Mouse (Mus musculus) ES-CJ7 (cell line): ENCODE measurements around the gene Arpc1b.
"Not testable (repeated sequence)": the region's sequence is repeated elsewhere in the genome, so short reads cannot be mapped to it uniquely, and the experiment has no call there.

Experiments used
- DNase-seq: peaks from one replicate; pipeline ENCODE4 v3.0.0; 2011; ENCODE audit warnings: low read depth, low spot score

Arpc1b gene

GRCm38 (mm10) chr5:145113416-145113815 lies 599 bp upstream of the Arpc1b start:
- no peak for DNase-seq

GRCm38 (mm10) chr5:145114606-145115473 lies 825 bp downstream of the Arpc1b start:
- DNase-seq = peak; percentile 42

GRCm38 (mm10) chr5:145115736-145116135 lies 1.7 kb downstream of the Arpc1b start:
- DNase-seq = no peak

GRCm38 (mm10) chr5:145116316-145116715 lies 2.3 kb downstream of the Arpc1b start:
- DNase-seq = peak; percentile 41

- peak; percentile 87 for DNase-seq
These were observed 2.9 kb downstream of the Arpc1b start for GRCm38 (mm10) chr5:145116916-145117315.

GRCm38 (mm10) chr5:145118005-145118404 lies 4.0 kb downstream of the Arpc1b start:
- DNase-seq = no peak

- DNase-seq = no peak
These were observed 4.4 kb downstream of the Arpc1b start for GRCm38 (mm10) chr5:145118461-145118860.

- DNase-seq = peak; percentile 62
These were observed 5.4 kb downstream of the Arpc1b start for GRCm38 (mm10) chr5:145119385-145119784.

- DNase-seq = no peak
These were observed 6.9 kb downstream of the Arpc1b start for GRCm38 (mm10) chr5:145120921-145121320.

- no peak for DNase-seq
These were observed 9.4 kb downstream of the Arpc1b start for GRCm38 (mm10) chr5:145123396-145123795.

- DNase-seq = no peak
These were observed 12.6 kb downstream of the Arpc1b start for GRCm38 (mm10) chr5:145126580-145126979.

- DNase-seq = no peak
These were observed 15.1 kb downstream of the Arpc1b start for GRCm38 (mm10) chr5:145129124-145129523.

- not testable (repeated sequence) for DNase-seq
These were observed 15.8 kb downstream of the Arpc1b start for GRCm38 (mm10) chr5:145129773-145130172.

GRCm38 (mm10) chr5:145130191-145130590 lies 16.2 kb downstream of the Arpc1b start:
- no peak for DNase-seq

- no peak for DNase-seq
These were observed 17.0 kb downstream of the Arpc1b start for GRCm38 (mm10) chr5:145130995-145131394.

- not testable (repeated sequence) for DNase-seq
These were observed 19.3 kb downstream of the Arpc1b start for GRCm38 (mm10) chr5:145133275-145133674.

- no peak for DNase-seq
These were observed 24.8 kb downstream of the Arpc1b start for GRCm38 (mm10) chr5:145138836-145139235.

GRCm38 (mm10) chr5:145139571-145140519 lies 25.8 kb downstream of the Arpc1b start, which contains the start of the genes Pdap1 and Bud31:
Gene Pdap1 (minus strand): TSS chr5:145140238.
Gene Bud31 (plus strand): TSS chr5:145140362.
- peak; percentile 90 for DNase-seq

GRCm38 (mm10) chr5:145140611-145141010 lies 26.6 kb downstream of the Arpc1b start:
- no peak for DNase-seq

GRCm38 (mm10) chr5:145147748-145148147 lies 33.7 kb downstream of the Arpc1b start:
- DNase-seq = no peak

GRCm38 (mm10) chr5:145149294-145149693 lies 35.3 kb downstream of the Arpc1b start:
- DNase-seq = no peak

GRCm38 (mm10) chr5:145152690-145153089 lies 38.7 kb downstream of the Arpc1b start:
- DNase-seq = no peak
